Mouse (Mus musculus) small intestine, adult 2 months (tissue): Measurements from ENCODE around the gene Ghrl. TPM values are rescaled to one million over a fixed set of nuclear protein-coding genes. Genes with fewer than 3 reads are reported as not detected.

ENCODE experiments used
- H3K27ac ChIP-seq: fragments of 200-500 bp; 2 replicates; pipeline ENCODE4 v1.5.1; 2012; ENCODE audit warnings: low read depth, low read length, control low read depth, inconsistent platforms; ENCODE audit not compliant: insufficient read depth
- H3K27me3 ChIP-seq: fragments of 200-500 bp; 2 replicates; pipeline ENCODE4 v1.6.1; 2012; ENCODE audit warnings: mild to moderate bottlenecking, moderate library complexity, low read length, inconsistent platforms; ENCODE audit not compliant: control insufficient read depth, insufficient read depth
- H3K36me3 ChIP-seq: fragments of 200-500 bp; 2 replicates; pipeline ENCODE4 v1.6.1; 2012; ENCODE audit warnings: mild to moderate bottlenecking, low read length, control low read depth, inconsistent platforms; ENCODE audit not compliant: control insufficient read depth, insufficient read depth
- H3K4me1 ChIP-seq: fragments of 200-500 bp; 2 replicates; pipeline ENCODE4 v1.6.1; 2012; ENCODE audit warnings: low read length, inconsistent platforms, mixed read lengths; ENCODE audit not compliant: control insufficient read depth, insufficient read depth, insufficient read length
- H3K4me3 ChIP-seq: fragments of 200-500 bp; 2 replicates; pipeline ENCODE4 v1.5.1; 2012; ENCODE audit warnings: low read depth, mild to moderate bottlenecking, control low read depth, inconsistent platforms, low read length, moderate library complexity
- CTCF ChIP-seq: fragments of 200-500 bp; IDR thresholded peaks from 2 replicates; pipeline ENCODE4 v1.5.1; 2012; ENCODE audit warnings: low read depth, mild to moderate bottlenecking, control low read depth, inconsistent platforms, low read length, moderate library complexity, mixed read lengths; ENCODE audit not compliant: insufficient replicate concordance, insufficient read length; ENCODE audit errors: extremely low read depth
- POLR2A ChIP-seq: fragments of 200-500 bp; IDR thresholded peaks from 2 replicates; pipeline ENCODE4 v1.6.1; 2012; ENCODE audit warnings: low read depth, mild to moderate bottlenecking, control low read depth, inconsistent platforms, low read length, moderate library complexity
- WGBS: fragments of 180-500 bp; shearing (Covaris S2); methylation state at CpG from one replicate; pipeline ENCODE4 v1.1.7; 2018; 5-methylcytosine and 5-hydroxymethylcytosine counted together
- polyA plus RNA-seq: library from polyadenylated mRNA; depleted of rRNA; stranded (reverse); fragments of >200 nt; gene quantifications from 2 replicates; pipeline ENCODE4 v1.2.3, GENCODE M21; 2012

Gene Ghrl
- polyA plus RNA-seq, 1 experiment = 14.0 TPM

DNA sequence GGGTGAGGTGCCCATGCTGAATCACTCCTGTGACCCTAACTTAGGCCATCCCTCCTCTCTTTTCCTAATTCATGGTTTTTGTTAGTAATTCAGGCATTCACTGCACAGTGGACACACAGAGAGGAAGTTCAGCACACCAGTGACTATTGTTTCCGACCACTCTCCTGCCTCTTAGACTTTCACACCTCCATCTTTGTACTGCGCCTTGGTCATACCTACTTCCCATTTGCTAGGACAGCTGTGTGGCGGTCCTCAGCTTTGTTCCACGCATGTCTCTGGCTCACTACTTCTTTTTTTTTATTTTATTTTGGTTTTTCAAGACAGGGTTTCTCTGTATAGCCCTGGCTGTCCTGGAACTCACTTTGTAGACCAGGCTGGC lies 28.6 kb downstream of the Ghrl start:
- H3K27ac ChIP-seq = peak overlapping the region; percentile 80
- WGBS = 68% methylated on average over 4 of the region's 4 CpGs
- H3K4me3 ChIP-seq = peak overlapping the region; percentile 11; the same call in 1 of the 2 replicates
- peaks cover 23% of the 10 kb centered on the region for H3K4me1 ChIP-seq
- no peak for TF ChIP-seq CTCF
- no peak for TF ChIP-seq POLR2A
- no peaks in the 10 kb centered on the region for H3K27me3 ChIP-seq
- peaks cover 52% of the 10 kb centered on the region for H3K36me3 ChIP-seq

DNA sequence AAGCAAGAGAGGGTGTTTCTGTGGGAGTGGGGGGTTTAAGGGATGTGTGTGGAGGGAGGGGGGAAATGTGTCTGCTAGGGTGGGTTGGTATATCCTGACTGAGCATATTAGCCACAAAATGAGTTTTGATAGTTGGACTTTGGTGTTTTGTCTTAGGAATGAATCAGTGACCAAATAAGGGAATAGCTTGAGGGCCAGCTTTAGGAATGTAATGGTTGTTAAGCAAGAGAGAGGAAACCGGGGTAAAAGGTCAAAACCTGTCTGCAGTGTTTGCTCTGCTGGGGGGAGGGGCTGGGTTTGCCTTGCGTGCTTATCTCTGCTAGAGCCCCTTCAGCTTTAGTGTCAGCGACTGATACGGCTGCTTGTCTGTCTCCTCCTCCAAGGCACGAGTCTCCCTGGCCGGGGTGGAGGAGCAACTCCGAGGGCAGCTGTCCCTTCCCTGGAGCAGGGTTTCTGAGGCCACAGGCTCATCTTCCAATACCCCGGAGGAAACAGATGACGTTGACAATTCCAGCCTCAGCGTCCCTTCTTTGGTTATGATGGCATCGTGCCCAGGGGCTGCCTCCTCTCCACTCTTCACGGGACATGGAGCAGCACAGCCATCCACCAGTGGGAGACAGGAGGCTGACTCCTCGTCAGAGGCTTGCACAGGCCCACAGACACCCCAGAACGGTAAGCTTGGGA lies 29.1 kb downstream of the Ghrl start:
- WGBS = 5% methylated on average over 14 of the region's 14 CpGs
- peak overlapping the region; percentile 11 for H3K4me3 ChIP-seq
- no peaks in the 10 kb centered on the region for H3K27me3 ChIP-seq
- no peak for TF ChIP-seq POLR2A
- no peak for TF ChIP-seq CTCF
- H3K27ac ChIP-seq = peak overlapping the region; percentile 80
- H3K36me3 ChIP-seq = peaks cover 55% of the 10 kb centered on the region
- H3K4me1 ChIP-seq = peaks cover 20% of the 10 kb centered on the region

DNA sequence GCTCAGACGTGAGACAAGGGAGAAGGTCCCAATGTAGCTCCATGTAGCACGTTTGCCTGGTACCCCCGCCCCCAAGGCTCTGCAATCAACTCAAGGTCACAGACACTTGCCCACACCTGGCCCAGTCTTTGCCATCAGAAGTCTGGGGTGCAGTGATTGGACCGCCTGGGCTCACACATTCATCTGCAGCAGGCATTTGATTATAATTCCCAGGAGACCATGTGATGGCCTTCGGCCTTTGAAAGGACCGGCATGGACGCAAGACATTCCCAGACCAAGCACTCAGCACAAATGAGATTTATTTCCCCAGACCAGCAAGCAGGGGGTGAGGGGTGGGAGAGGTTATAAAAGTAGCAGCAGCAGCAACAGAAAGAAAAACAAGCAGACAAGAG lies 29.7 kb downstream of the Ghrl start:
- no peaks in the 10 kb centered on the region for H3K27me3 ChIP-seq
- no peak overlapping the region for H3K4me3 ChIP-seq
- H3K36me3 ChIP-seq = peaks cover 60% of the 10 kb centered on the region
- H3K27ac ChIP-seq = peak overlapping the region; percentile 80
- WGBS = 20% methylated on average over 7 of the region's 7 CpGs
- TF ChIP-seq POLR2A (no peak), CTCF (no peak)
- peaks cover 20% of the 10 kb centered on the region for H3K4me1 ChIP-seq

GRCm38 (mm10) chr6:113686551-113687125 lies 33.0 kb downstream of the Ghrl start:
- peak overlapping the region; percentile 62; the same call in 1 of the 2 replicates for H3K27ac ChIP-seq
- H3K27me3 ChIP-seq = no peaks in the 10 kb centered on the region
- H3K4me1 ChIP-seq = peaks cover 20% of the 10 kb centered on the region
- TF ChIP-seq POLR2A (no peak), CTCF (no peak)
- 58% methylated on average over 8 of the region's 8 CpGs for WGBS
- no peak overlapping the region for H3K4me3 ChIP-seq
- H3K36me3 ChIP-seq = peaks cover 67% of the 10 kb centered on the region

GRCm38 (mm10) chr6:113683081-113683825 lies 36.4 kb downstream of the Ghrl start:
- Histone ChIP-seq H3K36me3 (peaks cover 77% of the 10 kb centered on the region), H3K27ac (no peak overlapping the region), H3K27me3 (no peaks in the 10 kb centered on the region), H3K4me1 (peaks cover 6% of the 10 kb centered on the region; the same call in 1 of the 2 replicates), H3K4me3 (no peak overlapping the region)
- 90% methylated on average over 10 of the region's 10 CpGs for WGBS
- TF ChIP-seq CTCF (no peak), POLR2A (no peak)

DNA sequence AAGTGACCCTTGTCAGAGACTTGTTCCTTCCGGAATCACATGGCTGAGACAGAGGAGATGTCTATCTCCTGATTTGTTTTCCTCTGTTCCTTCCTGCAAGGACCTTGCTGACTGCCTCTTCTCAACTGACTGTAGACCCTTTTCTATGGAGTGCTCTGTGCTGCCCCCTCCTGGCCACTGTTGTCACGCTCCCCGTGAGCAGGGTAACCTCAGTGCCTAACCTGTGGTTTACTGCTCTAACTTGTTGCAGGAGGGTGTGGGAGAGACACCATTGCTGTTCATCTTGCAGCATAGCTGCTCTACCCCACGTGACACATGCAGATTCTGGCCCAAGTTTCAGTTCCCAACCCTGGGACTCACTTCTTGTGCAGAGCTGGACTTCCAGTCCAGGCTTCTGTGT lies 38.4 kb downstream of the Ghrl start:
- peak; percentile 91; the same call in 1 of the 2 replicates for TF ChIP-seq CTCF
- TF ChIP-seq POLR2A = peak; percentile 14; the same call in 1 of the 2 replicates
- H3K4me3 ChIP-seq = no peak overlapping the region
- 12% methylated on average over 4 of the region's 4 CpGs for WGBS
- peaks cover 77% of the 10 kb centered on the region for H3K36me3 ChIP-seq
- peak overlapping the region; percentile 1; the same call in 1 of the 2 replicates for H3K27ac ChIP-seq
- no peaks in the 10 kb centered on the region for H3K27me3 ChIP-seq
- H3K4me1 ChIP-seq = peaks cover 7% of the 10 kb centered on the region; the same call in 1 of the 2 replicates
